Mouse (Mus musculus): Measurements from ENCODE around the gene Fhdc1.

Gene Fhdc1

DNA sequence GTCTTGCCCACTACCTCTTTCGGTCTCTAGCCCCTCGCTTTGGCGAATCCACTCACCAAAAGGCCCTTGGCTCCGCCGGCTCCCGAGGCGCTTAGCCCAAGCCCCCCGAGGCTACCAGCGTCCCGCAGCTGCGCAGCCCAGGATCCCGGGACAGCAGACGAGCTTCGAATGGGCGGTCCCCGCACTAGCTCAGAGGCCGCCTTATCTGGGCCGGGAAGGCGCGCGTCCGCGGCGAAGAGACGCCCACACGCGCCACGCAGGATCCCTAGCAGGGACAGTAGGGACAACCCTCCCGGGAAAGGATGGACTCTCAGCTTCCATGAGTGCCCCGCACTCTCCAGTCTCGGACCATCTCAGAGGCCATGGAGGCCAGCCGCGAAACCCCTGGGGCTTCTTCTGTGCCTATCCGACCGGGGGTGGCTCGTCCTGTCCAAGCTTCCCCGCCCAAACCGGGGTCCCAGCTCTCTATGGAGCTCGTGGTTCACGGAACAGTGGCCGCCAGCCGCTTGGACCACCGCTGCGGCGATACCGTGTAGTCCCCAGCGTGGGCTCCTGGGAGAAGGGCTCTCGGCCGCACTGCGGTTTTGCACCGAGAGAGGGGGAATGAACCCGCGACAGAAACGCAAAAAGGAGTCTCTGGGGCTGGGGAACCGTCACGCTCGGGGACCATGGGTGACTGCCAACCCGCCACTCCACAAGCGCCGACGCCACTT, 780 bp downstream of the Fhdc1 start:
- TF ChIP-seq CTCF (conservative IDR thresholded peaks at IDR 0.05; ENCODE audit: low read length) (no peak), NANOG (IDR thresholded peaks at IDR 0.05; ENCODE audit: borderline replicate concordance, low read length) (no peak), POU5F1 (IDR thresholded peaks at IDR 0.05; ENCODE audit: borderline replicate concordance, low read length) (no peak)
- H3K9me3 ChIP-seq (ENCODE audit: low read length) = no peaks in the 10 kb centered on the region
- H3K4me1 ChIP-seq (replicated peaks; ENCODE audit: low read depth, low read length) = peaks cover 21% of the 10 kb centered on the region
- H3K36me3 ChIP-seq (ENCODE audit: insufficient read depth, low read length) = no peaks in the 10 kb centered on the region
- peak overlapping the region; percentile 84 for H3K4me3 ChIP-seq (replicated peaks; ENCODE audit: low read length)
- peaks cover 86% of the 10 kb centered on the region for H3K27me3 ChIP-seq (ENCODE audit: insufficient read depth, low read length)

DNA sequence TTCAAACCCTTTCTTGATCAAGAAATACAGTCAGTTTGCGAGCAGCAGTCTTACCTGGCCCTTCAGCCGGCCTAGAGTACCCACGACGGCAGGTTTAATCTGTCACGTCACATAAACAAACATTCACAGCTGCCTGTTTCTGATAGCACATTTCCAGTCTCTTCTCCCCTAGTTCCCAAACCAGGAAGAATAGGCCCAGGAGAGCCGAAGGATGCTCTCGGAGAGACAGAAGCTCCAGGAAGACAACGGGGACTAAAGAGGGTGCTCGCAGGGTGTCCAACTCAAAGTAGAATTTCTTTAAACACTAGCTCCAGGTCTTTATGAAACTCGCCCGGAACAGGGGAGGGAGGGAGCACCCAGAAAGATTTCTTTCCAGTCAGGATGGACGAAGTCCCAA, 1.3 kb downstream of the Fhdc1 start:
- TF ChIP-seq NANOG (IDR thresholded peaks at IDR 0.05; ENCODE audit: borderline replicate concordance, low read length) (no peak), POU5F1 (IDR thresholded peaks at IDR 0.05; ENCODE audit: borderline replicate concordance, low read length) (no peak), CTCF (conservative IDR thresholded peaks at IDR 0.05; ENCODE audit: low read length) (no peak)
- Histone ChIP-seq H3K4me1 (replicated peaks; ENCODE audit: low read depth, low read length) (peaks cover 21% of the 10 kb centered on the region), H3K36me3 (ENCODE audit: insufficient read depth, low read length) (no peaks in the 10 kb centered on the region), H3K4me3 (replicated peaks; ENCODE audit: low read length) (peak overlapping the region; percentile 84), H3K27me3 (ENCODE audit: insufficient read depth, low read length) (peaks cover 91% of the 10 kb centered on the region), H3K9me3 (ENCODE audit: low read length) (no peaks in the 10 kb centered on the region)

DNA sequence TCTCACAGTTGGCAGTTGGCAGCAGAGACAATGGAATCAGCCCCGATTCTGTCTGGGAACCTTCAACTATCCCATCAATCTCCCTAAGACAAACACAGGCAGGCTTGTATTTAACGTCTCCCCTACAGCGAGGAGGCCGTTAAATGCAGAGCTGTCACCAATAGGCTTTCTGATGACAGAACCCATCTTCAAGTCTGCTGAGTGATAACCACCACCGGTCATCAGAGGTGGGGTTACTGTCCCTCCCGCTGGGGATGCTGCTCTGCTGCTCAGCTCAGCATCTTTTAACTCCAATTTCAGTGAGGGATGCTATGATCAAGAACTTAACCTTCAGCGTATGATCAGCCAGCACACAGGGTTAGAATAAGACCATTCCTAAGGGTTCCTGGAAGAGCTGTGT, 2.0 kb downstream of the Fhdc1 start:
- H3K4me1 ChIP-seq (replicated peaks; ENCODE audit: low read depth, low read length) = peaks cover 21% of the 10 kb centered on the region
- no peak overlapping the region for H3K4me3 ChIP-seq (replicated peaks; ENCODE audit: low read length)
- H3K36me3 ChIP-seq (ENCODE audit: insufficient read depth, low read length) = no peaks in the 10 kb centered on the region
- no peak for TF ChIP-seq NANOG (IDR thresholded peaks at IDR 0.05; ENCODE audit: borderline replicate concordance, low read length)
- TF ChIP-seq POU5F1 (IDR thresholded peaks at IDR 0.05; ENCODE audit: borderline replicate concordance, low read length) = no peak
- TF ChIP-seq CTCF (conservative IDR thresholded peaks at IDR 0.05; ENCODE audit: low read length) = no peak
- H3K27me3 ChIP-seq (ENCODE audit: insufficient read depth, low read length) = peaks cover 90% of the 10 kb centered on the region
- H3K9me3 ChIP-seq (ENCODE audit: low read length) = peaks cover 6% of the 10 kb centered on the region

DNA sequence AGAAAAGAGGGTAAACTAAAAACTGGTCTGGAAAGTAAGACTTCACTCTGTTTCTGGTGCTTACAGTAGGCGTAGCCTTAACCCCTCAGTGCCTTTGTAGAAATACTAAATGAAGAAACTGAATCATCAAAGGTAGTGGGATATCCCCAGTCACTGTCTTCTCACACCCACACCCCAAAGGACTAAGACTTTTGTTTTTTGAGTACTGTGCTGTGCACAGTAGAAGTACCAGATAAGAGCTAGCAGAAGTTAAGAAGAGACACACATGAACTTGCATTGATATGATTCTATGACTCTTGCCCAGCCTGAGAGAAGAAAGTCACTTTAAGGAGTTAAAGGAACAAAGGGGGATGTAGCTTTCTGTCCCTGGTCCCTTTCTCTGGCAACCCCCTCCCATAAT, 2.7 kb downstream of the Fhdc1 start:
- Histone ChIP-seq H3K27me3 (ENCODE audit: insufficient read depth, low read length) (peaks cover 86% of the 10 kb centered on the region), H3K36me3 (ENCODE audit: insufficient read depth, low read length) (no peaks in the 10 kb centered on the region), H3K9me3 (ENCODE audit: low read length) (peaks cover 8% of the 10 kb centered on the region), H3K4me3 (replicated peaks; ENCODE audit: low read length) (no peak overlapping the region), H3K4me1 (replicated peaks; ENCODE audit: low read depth, low read length) (peaks cover 21% of the 10 kb centered on the region)
- TF ChIP-seq NANOG (IDR thresholded peaks at IDR 0.05; ENCODE audit: borderline replicate concordance, low read length) = no peak
- TF ChIP-seq CTCF (conservative IDR thresholded peaks at IDR 0.05; ENCODE audit: low read length) = no peak
- TF ChIP-seq POU5F1 (IDR thresholded peaks at IDR 0.05; ENCODE audit: borderline replicate concordance, low read length) = no peak

DNA sequence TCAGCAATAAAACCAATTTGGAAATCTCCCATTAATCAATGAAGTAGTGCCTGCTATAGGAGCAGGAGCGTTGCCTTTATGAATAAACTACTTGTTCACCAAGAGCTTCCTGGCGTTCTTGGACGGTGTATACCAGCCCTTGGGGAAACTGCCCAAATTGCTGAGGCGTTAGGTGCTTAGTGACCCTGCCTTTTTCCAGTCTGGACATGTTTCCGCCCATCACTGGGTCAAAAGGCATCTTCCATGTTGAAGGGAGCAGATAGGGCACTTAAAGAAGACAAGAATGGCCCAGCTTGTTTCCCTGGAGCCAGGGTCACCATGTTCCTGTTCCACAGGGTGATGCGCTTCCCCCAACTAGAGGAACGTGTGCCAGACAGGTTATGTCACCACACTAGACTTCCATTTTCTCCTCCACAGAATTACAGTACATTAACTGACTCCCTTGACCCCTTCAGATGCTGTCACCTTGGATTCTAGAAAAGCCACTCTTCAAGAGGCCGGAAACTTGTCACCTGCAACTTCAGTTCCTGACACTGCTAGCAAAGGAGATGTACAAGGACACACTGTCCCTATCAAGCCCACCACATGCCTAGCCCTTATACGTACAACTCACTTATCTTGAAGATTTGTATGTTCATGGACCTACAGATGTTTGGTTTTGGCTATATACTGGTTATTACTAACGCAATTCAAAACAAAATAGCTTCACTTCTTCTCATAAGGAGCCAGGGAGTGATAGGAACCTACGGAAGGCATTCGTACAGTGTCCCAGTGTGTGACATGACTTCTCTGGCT, 5.1 kb downstream of the Fhdc1 start:
- no peak for TF ChIP-seq NANOG (IDR thresholded peaks at IDR 0.05; ENCODE audit: borderline replicate concordance, low read length)
- no peak for TF ChIP-seq POU5F1 (IDR thresholded peaks at IDR 0.05; ENCODE audit: borderline replicate concordance, low read length)
- TF ChIP-seq CTCF (conservative IDR thresholded peaks at IDR 0.05; ENCODE audit: low read length) = no peak
- peaks cover 11% of the 10 kb centered on the region; the same call in 1 of the 2 replicates for H3K4me1 ChIP-seq (replicated peaks; ENCODE audit: low read depth, low read length)
- H3K4me3 ChIP-seq (replicated peaks; ENCODE audit: low read length) = no peak overlapping the region
- peaks cover 63% of the 10 kb centered on the region for H3K27me3 ChIP-seq (ENCODE audit: insufficient read depth, low read length)
- peaks cover 8% of the 10 kb centered on the region for H3K9me3 ChIP-seq (ENCODE audit: low read length)
- H3K36me3 ChIP-seq (ENCODE audit: insufficient read depth, low read length) = no peaks in the 10 kb centered on the region

DNA sequence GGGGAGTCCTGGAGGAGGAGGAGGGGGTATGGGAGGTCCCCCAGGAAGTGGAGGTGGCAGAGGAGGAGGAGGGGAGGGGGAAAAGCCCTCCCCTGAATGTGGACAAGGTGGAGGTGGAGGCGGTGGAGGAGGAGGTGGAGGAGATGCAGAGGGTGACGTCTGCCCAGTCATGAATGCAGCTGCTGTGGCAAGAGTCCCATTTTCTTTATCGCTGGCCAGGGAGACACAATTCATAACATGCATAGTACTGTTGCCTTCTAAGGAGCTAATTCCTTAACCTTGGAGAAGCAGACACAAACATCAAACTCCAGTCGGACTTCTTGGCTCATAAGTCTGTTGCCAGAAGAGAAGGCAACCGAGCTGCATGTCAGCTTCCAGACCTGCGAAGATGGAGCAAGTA, 5.8 kb downstream of the Fhdc1 start:
- TF ChIP-seq NANOG (IDR thresholded peaks at IDR 0.05; ENCODE audit: borderline replicate concordance, low read length) (no peak), POU5F1 (IDR thresholded peaks at IDR 0.05; ENCODE audit: borderline replicate concordance, low read length) (no peak), CTCF (conservative IDR thresholded peaks at IDR 0.05; ENCODE audit: low read length) (no peak)
- peaks cover 8% of the 10 kb centered on the region; the same call in 1 of the 2 replicates for H3K4me1 ChIP-seq (replicated peaks; ENCODE audit: low read depth, low read length)
- H3K9me3 ChIP-seq (ENCODE audit: low read length) = peaks cover 8% of the 10 kb centered on the region
- no peaks in the 10 kb centered on the region for H3K36me3 ChIP-seq (ENCODE audit: insufficient read depth, low read length)
- peaks cover 56% of the 10 kb centered on the region for H3K27me3 ChIP-seq (ENCODE audit: insufficient read depth, low read length)
- no peak overlapping the region for H3K4me3 ChIP-seq (replicated peaks; ENCODE audit: low read length)

DNA sequence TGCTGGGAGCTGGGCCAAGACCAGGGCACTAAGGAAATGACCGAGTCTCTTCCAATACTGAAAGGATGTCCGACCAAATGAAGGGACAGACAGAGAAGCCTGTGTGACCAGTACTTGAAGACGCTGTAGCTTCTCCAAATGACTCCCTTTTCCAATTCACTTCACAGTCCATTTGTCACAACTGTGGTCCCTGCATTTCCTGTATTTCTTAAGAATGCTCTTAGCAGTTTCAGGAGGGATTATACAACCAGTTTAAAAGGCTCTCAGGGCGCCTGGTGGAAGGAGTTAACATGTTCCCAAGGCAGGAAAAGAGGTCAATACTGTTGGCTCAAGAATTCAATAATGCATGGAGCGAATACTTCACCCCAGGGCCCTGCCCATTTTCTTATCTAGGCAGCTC, 7.3 kb downstream of the Fhdc1 start:
- no peak overlapping the region for H3K4me3 ChIP-seq (replicated peaks; ENCODE audit: low read length)
- no peaks in the 10 kb centered on the region for H3K36me3 ChIP-seq (ENCODE audit: insufficient read depth, low read length)
- no peaks in the 10 kb centered on the region for H3K4me1 ChIP-seq (replicated peaks; ENCODE audit: low read depth, low read length)
- H3K9me3 ChIP-seq (ENCODE audit: low read length) = peaks cover 8% of the 10 kb centered on the region
- peaks cover 44% of the 10 kb centered on the region for H3K27me3 ChIP-seq (ENCODE audit: insufficient read depth, low read length)
- TF ChIP-seq CTCF (conservative IDR thresholded peaks at IDR 0.05; ENCODE audit: low read length) = no peak
- no peak for TF ChIP-seq POU5F1 (IDR thresholded peaks at IDR 0.05; ENCODE audit: borderline replicate concordance, low read length)
- TF ChIP-seq NANOG (IDR thresholded peaks at IDR 0.05; ENCODE audit: borderline replicate concordance, low read length) = no peak

DNA sequence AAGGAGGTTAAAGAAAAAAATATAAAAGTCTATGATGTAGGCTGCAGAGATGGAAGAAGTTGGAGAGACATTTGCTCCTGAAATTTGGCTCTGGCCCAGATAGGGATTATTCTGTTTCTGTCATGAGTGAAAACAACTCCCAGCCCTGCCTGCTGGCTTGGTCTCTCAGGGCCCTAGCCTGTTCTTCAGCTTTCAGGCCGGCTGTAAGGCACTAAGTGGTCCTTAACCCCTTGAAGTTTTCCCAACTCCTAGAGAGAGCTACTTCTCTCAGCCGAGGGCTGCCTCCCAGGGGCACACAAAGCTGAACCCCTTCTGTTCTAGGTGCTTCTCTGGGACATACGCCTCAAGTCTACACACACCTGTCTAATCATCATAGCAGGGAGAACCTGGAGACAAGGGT, 7.7 kb downstream of the Fhdc1 start:
- H3K27me3 ChIP-seq (ENCODE audit: insufficient read depth, low read length) = peaks cover 39% of the 10 kb centered on the region
- TF ChIP-seq CTCF (conservative IDR thresholded peaks at IDR 0.05; ENCODE audit: low read length) = no peak
- no peak for TF ChIP-seq POU5F1 (IDR thresholded peaks at IDR 0.05; ENCODE audit: borderline replicate concordance, low read length)
- no peak for TF ChIP-seq NANOG (IDR thresholded peaks at IDR 0.05; ENCODE audit: borderline replicate concordance, low read length)
- no peaks in the 10 kb centered on the region for H3K36me3 ChIP-seq (ENCODE audit: insufficient read depth, low read length)
- H3K9me3 ChIP-seq (ENCODE audit: low read length) = peaks cover 8% of the 10 kb centered on the region
- no peak overlapping the region for H3K4me3 ChIP-seq (replicated peaks; ENCODE audit: low read length)
- H3K4me1 ChIP-seq (replicated peaks; ENCODE audit: low read depth, low read length) = no peaks in the 10 kb centered on the region
